Mouse (Mus musculus): ENCODE results near the gene Etl4.
A peak's percentile ranks its signal among the peaks of the same experiment; 100 is the strongest.

The Etl4 gene

DNA sequence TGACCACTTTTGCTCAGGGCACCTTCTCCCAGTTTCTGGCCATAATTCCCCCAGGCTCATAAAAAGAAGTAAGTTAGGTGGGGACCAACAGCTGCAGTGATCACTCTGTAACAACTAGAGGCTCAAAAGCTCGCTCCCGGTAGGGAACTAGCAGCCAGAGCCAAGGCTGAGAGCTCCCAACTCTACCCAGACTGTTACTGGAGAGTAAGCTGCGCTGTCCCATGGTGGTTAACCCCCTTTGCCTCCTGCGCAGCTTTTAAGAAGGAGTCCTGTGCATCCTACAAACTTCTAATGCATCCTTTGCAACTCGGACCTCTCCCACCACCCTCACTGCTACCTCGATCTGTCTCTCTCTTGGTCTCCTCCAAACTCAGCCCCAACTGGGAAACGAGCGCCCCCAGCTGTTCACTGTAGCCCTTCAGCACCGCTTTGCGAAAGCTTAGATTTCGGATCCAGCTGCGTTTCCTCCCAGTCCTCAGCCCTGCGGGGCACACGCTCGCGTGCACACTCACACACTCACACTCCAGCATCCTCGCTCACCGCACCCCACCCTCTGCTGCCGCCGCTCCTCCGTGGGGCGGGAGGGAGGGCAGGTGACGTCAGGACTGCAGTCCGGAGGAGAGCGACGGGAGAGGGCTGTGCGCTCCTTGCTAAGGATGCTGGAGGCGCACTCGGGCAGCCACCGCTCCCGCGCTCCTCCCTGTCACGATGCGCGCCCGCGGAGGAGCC, at the start of gene Etl4:
Gene Etl4 (plus strand): TSS at position 610 of the 729 bp plus-strand sequence.
- DNase-seq (ENCODE audit: low read depth, low spot score), result no peak

DNA sequence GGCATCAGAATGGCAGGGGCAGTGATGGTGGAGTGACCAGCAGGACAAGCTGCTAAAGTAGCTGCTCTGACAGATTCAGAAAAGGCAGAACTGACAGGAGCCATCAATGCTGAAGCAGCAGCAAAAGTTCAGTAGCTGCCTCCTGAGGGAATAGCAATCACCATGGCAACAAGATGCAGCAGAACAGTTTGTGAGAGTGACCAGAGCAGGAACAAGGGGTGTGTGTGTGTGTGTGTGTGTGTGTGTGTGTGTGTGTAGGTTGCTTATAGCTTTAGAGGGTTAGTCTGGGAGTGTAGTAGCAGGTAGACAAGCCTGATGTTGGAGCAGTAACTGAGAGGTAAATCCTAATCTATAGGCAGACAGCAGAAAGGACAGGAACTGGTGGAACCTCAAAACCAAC, 40.4 kb upstream of the Etl4 start:
- DNase-seq (ENCODE audit: low read depth, low spot score), result no peak

DNA sequence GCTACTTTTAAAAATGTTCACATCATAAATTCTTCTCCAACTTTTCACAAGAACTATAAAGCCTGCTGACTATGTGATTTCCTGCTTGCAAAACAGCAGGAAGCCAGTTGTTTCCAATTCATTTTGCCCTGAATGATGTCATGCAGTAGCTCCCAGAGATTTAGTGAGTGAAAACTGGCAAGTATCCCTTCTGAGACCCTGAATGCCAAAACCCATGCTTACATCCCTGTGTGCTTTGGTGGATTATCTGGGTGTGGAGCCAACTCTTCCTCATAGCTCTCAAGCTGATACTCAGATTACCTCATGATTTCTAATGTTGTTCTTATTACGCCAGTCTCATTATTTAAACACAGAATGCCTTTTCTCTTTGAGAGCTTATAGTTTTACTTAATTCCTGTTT, 37.7 kb upstream of the Etl4 start:
- no peak for DNase-seq (ENCODE audit: low read depth, low spot score)

DNA sequence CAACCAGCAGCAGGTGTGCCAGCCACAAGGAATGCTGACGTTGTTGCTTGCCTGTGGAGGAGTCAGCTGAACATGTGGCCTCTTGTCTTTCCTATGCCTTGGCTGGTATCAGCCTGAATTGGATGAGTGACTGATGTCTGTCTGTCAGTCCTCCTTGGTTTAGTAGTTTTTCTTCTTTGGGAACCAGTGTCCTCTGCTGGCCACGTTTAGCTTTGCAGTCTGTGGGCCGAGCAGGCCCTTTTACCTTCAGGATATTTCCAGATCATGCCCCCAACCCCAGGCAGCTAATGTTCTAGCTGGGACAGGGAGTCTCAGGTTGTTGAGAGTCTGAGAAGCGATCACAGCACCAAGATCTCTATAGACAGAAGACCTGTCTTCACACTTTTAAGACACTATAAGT, 18.7 kb upstream of the Etl4 start:
- no peak for DNase-seq (ENCODE audit: low read depth, low spot score)

DNA sequence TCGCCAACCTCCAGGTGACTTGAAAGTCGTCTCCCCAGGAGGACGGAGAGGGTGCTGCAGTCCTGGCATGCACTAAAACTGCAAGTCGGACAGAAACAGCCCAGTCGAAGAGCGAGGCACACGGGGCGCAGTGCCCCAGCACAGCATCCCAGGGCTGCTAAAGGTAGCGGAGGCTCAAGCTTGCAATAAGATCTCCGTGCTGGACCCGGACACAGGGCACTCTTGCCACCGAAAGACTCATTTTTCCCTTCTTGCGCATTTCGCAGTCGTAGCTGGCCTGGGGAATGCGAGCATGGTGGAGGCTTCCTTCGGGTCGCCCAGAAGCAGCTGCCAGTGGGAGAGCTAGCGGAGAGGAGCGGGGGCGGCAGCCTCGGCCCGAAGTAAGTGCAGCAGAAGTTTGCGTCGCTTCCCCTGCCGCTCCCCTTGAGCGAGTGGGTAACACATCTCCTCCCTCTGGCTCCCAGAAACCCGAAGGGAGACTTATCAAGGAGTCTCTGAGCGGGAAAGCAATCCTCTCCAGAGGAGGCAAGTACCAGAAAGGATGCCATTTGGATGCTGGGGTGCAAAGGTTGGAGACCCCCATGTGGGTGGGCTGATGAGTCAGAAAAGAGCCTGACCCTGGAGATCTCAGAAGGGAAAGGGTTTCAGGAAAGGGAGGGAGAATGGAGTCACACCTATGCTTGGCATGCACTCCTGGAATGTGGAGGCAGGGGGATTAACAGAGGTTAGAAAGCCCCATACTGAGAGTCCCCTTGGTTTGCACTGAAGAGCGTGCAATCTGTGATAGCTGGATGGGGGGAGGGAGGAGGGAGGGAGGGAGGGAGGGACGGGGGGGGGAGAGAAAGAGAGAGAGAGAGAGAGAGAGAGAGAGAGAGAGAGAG, 560 bp downstream of the Etl4 start:
- no peak for DNase-seq (ENCODE audit: low read depth, low spot score)

DNA sequence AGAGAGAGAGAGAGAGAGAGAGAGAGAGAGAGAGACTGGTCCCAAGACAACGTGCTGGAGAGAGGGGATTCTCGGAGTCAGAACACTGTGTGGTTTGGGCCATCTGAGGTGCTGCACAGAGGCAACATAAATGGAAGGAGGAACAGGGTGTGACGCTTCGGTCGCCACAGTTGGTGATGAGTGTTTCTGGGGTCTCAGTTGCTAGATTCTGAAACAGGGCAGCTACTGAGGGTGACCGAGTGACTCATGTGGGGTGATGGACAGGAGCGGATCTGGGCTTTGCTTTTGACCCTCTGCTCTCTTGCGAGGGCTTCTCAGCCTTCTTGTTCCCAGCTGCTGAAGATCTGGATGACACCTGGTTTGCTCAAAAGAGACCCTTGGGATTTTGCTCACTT, 1.2 kb downstream of the Etl4 start:
- no peak for DNase-seq (ENCODE audit: low read depth, low spot score)

DNA sequence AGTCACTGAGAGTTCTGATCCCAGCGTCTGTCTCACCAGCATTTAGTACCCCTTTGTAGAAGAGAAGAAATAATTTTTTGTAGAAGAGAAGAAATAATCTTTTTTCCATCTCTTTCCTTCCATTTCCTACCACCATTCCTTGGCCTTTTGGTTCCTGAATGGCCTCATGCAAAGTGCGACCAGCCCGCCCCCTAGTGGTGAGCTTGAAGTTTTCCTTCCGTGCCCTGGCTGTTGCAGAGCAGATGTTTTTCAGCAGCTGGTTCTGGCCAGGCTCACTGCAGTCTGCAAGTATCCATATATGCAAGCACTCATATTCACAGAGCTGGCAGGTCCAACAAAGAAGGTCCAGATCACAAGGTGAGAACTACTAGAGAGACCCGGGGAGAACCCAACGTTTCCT, 9.6 kb downstream of the Etl4 start:
- DNase-seq (ENCODE audit: low read depth, low spot score), result peak; percentile 61

DNA sequence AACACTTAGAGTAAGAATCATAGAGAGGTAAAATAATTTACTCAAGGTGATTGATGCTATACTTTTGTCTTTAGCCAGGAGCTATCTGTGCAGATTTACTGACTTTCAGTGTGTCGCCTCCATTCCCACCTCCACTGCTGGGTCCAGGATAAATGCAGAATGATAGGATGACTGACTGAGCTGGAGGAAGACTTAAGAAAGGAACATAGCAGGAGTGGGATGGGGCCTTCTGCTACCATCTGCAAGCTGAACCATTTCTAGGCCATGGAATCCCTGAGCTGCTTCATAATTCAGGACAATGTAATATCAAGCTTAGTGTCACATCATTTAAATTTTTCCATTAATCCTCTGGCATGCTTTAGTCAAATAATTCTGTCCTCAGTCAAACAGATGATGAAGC, 20.4 kb downstream of the Etl4 start:
- no peak for DNase-seq (ENCODE audit: low read depth, low spot score)

DNA sequence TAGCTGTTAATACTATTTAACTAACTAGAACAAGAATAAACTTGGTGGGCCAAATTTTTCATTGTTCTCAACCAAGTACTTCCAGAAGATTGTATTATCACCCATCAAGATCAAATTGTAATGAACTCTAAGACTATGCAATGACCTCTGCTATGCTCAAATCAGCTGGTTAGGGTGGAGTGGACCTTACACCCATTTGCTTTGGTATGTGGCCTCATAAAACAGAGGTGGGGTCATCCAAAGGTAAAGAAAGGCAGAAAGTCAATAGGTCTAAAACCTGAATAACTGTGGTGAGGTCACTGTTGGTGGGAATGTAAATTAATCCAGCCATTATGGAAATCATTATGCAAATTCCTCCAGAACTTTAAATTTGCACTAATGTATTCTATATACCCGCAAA, 24.3 kb downstream of the Etl4 start:
- DNase-seq (ENCODE audit: low read depth, low spot score), result no peak

DNA sequence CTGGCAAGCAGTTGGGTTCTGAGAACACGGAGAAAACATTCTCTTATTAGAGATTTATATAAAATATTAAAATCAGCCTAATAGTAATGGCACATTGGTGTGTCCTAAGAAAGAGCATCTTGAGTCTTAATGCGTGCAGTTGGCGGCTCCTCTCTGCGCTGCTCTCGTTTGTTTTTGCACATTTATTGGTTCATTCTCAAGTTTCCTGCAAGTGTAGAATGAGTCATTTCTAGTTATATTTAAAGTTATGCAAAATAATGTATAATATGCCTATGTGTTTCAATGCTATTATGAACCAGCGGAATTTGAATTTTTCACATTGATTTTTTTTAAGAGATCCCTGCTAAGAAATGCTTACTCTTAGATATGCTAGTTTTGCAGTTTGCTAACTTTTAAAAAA, 35.6 kb downstream of the Etl4 start:
- no peak for DNase-seq (ENCODE audit: low read depth, low spot score)

DNA sequence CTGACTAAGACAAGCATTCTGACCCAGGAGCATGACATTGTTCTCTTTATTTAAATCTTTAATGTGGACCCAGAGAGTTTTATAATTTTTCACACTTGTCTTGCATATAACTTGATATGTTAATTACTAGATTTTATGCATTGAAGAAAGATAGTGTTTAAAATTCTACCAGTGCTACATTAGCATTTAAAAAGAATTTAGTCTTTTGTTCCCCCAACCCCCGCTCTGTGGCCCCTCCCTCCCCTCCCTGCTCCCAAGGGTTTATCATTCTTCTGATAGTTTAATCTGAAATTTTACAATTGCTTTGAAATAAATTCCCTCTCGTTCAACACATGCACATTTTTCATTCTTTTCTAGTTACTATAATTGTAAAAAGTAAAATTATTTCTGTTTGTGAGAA, 43.4 kb downstream of the Etl4 start:
- DNase-seq (ENCODE audit: low read depth, low spot score), result no peak

DNA sequence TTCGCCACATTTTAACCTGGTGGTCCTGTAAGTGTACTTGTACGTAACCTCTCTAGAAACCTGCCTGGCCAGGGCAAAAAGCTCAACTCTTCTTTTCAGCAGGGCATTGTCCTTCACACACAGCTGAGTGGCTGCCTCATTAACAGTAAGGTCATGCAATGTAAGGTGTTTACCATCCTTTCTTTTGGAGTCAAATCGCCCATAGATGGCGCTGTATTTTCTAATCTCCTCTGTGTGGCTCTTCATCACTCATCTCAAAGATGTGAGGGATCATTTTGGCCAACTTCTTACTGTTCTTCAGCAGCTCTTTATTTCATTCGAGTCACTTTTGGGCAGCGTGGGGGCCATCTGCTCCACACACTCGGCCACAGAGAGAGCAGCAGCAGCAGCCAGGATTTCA, 56.9 kb downstream of the Etl4 start:
- no peak for DNase-seq (ENCODE audit: low read depth, low spot score)

DNA sequence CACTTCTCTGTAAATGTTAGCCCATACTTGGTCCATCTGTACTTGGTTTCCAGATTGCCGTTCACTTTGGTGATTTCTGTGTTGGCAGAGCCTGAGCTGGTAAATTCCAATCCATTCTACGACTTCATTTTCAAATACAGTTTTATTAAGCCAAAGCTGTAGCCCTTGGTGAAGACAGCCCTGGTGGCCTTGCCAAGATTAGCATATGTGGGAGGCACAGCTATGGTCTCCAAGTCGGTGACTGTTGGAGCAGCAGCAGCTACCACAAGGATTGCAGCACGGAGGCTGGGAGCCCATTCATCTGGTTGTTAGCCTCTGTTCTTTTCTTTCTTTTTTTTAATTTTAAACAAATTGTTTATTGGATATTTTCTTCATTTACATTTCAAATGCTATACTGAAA, 128.1 kb downstream of the Etl4 start:
- DNase-seq (ENCODE audit: low read depth, low spot score), result no peak

DNA sequence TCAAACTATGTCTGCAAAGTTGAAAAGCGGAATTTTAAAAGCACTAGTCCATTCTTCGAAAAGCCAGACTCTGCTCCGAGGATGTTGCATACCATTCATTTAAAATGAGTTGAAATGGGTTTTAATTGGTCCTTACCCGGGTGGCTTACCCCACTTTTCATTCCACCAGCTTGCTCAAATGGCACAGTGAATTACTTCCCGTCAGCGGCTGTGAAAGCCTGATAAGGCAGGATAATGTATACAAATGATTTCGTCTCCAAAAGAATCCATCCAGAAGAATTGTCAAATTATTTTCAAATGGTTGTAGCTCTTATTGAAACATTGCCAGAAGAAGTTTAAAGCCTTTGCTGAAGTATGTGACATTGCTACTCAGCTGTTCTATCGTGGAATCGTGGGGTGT, 162.8 kb downstream of the Etl4 start:
- DNase-seq (ENCODE audit: low read depth, low spot score), result no peak

DNA sequence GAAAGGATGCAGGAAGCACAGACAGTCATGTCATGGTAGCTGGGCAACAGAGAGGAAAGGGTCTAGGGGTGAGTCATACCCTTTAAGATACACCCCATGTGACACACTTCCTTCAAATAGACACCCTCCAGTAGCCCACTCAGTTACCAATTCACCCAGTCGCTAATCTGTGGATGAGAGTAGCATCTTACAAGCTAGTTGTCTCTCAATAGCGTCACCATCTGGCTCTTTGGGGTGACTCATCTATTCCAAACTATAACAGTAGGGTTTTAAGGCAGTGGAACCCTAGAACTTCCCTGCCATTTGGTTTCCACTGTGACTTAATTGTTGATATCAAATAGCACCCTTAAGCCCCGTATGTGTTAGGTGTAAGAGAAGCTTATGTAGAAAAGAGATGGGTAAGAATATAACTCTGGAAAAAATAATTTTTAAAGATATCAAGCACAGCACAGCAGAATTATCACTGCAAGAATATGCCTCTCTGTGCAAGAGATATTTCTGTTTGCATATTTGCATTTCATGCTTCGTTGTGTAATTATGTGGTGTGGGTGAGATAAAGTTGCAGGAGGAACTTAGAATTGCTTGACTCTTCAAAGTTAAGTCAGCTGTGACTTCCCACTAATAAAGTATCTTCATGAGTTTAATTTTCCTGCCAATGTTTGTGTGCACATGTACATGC, 166.7 kb downstream of the Etl4 start:
- DNase-seq (ENCODE audit: low read depth, low spot score), result no peak

DNA sequence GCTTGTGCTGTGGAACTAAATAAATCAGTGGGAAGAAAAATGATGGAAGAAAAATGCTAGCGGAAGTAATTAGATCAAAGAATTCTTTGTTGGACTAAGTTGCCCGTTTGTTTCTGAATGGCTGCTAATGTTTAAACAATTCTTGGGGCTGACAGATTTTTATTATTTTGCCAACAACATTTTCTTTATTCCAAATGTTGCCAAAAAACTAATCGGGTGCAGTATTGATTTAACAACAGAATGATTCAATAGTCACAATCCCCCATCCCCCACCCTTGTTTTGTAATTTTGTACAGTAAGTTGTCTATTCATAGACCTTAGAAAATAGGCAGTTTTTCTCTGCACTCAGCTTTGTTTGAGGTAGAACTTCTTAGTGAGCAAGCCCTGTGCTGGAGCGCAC, 175.2 kb downstream of the Etl4 start:
- DNase-seq (ENCODE audit: low read depth, low spot score), result no peak

DNA sequence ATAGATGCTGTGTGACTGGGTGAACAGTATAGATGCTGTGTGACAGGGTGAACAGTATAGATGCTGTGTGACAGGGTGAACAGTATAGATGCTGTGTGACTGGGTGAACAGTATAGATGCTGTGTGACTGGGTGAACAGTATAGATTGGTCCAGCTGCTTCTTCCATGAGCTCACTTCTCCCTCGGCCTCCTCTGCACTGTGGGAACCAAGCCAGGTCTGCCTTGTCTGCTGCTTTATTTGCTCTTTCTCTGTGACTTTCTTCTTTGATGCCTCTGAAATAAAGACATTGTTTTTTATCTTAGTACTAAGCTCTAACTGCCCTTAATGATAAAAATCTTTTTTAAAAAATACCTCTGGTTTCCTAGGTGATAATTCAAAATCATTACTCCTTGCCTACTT, 195.9 kb downstream of the Etl4 start:
- no peak for DNase-seq (ENCODE audit: low read depth, low spot score)

DNA sequence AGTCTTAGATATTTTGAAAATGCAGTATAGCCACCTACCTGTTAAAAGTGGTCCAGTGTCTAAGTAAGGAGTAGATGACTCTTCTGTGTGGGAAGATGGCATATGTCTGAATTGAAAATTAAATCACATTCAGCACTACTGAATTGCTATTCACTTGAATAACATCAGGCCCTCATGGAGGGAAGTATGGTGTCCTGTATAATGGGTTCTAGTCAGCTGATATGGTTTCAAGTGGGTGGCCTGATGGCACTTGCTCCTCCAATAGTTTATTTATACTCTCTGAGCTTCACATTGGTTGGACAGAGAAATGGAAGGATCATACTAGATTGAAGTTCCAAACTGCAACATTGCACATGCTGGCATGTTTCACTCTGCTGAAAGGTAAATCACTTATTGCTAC, 202.1 kb downstream of the Etl4 start:
- DNase-seq (ENCODE audit: low read depth, low spot score), result no peak

DNA sequence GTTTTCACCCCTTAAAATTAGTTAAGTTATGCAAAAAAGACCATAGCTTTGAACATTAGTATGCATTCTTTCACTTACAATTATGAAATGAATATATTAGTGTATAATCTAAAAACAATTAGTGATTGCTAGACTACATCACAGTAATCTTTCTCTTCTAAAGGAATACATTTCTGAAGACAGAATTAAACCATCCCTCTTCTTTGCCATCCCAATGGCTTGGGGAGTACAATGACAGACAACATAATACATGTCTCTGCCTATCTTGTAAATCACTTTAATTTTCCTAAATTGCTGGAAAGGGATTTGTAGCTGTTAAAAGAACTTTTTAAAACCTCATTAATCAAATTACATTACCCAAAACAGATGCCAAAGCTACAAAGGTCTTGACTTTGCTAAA, 216.3 kb downstream of the Etl4 start:
- DNase-seq (ENCODE audit: low read depth, low spot score), result no peak

DNA sequence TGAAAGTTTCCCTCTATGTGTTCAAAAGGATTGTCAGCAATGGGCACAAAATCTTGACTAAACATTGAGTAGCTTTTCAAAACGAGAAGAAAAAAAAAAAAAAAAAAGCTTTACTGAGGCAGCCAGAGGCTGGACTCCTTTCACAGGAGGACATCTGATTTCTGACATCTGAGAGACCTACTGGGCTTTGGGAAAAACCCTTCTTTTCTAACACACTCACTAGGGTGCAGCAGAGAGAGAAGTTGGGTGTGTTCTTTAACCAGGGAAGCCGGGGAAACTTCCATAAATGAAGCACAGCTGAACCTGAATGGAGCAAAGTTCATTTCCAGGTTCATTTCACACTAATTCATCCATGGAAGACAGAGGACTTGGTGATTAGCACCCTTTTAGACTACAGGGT, 222.2 kb downstream of the Etl4 start:
- no peak for DNase-seq (ENCODE audit: low read depth, low spot score)

DNA sequence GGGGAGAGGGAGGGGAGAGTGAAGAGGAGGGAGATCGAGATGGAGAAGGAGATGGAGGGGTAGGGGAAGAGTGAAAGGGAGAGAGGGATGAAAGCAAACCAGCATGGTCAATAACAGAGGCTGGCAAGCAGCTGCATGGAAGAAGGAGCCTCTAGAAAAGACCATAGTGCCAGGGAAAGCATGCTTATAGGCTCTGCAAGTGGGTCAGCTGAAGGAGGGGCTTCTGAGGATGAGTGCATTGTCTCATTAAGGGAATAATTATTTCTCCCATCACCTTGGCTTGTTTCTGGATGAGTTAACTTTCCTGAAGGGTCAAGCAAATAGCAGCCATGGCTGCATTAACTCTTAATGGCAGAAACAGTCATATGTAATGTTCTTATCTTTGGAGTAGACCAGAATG, 228.8 kb downstream of the Etl4 start:
- DNase-seq (ENCODE audit: low read depth, low spot score), result no peak

DNA sequence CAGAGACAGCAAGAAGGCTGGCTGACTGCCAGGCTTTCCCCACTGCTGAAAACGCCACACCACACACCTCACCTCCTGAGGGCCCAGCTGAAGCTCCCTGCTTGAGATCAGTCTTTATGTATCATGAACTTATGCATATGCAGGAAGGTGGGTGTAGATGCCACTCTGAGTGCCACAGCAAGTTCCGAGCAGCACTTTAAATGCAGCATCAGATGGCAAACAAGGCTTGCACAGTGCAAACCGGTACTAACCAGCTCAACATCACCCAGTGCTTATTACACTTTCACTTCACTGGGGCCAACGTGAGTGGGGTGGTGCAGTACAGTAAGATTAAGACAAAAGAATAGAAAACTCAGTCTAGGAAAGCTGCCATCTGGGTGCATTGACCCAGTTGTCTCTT, 235.8 kb downstream of the Etl4 start:
- DNase-seq (ENCODE audit: low read depth, low spot score), result no peak

DNA sequence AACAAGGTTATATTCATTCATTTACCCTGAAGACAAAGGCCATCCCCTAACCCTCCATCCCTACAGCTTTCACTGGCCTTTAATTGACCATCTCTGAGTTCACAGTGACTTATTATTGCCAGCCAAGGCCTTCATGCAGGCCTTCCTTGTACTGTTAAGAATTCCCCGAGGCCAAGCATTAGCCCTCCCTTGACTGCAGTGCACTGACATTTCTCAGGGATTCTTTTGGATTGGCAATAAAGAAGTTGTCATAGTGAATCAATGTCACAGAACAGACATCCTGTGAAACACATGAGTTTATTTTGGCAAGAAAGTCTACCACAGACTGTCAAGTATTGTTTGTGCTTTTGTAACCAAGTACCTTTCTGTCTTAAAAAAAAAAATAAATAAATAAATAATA, 257.5 kb downstream of the Etl4 start:
- DNase-seq (ENCODE audit: low read depth, low spot score), result no peak
